Mouse (Mus musculus) heart, adult 2 months (tissue): ENCODE measurements around the gene Opa3. TPM values are rescaled to one million over a fixed set of nuclear protein-coding genes. Genes with fewer than 3 reads are reported as not detected.

ENCODE experiments used
- DNase-seq, 2 experiments: peaks; one replicate each; pipeline ENCODE4 v3.0.0; 2021
- H3K27ac ChIP-seq: fragments of 200-600 bp; 2 replicates; pipeline ENCODE4 v1.8.1; 2022
- H3K27me3 ChIP-seq: fragments of 200-500 bp; 2 replicates; pipeline ENCODE4 v1.6.1; 2012; ENCODE audit warnings: mild to moderate bottlenecking, low read length, inconsistent platforms, mixed read lengths; ENCODE audit not compliant: control insufficient read depth, insufficient read depth
- H3K36me3 ChIP-seq: fragments of 200-500 bp; 2 replicates; pipeline ENCODE4 v1.6.1; 2012; ENCODE audit warnings: low read length, inconsistent platforms; ENCODE audit not compliant: control insufficient read depth, insufficient read depth
- H3K4me1 ChIP-seq: fragments of 200-500 bp; 2 replicates; pipeline ENCODE4 v1.6.1; 2011; ENCODE audit warnings: low read length; ENCODE audit not compliant: control insufficient read depth, insufficient read depth
- H3K4me3 ChIP-seq: fragments of 200-600 bp; 2 replicates; pipeline ENCODE4 v1.8.1; 2022
- H3K79me2 ChIP-seq: fragments of 200-500 bp; replicated peaks from 2 replicates; pipeline ENCODE4 v1.6.1; 2012; ENCODE audit warnings: mild to moderate bottlenecking, inconsistent platforms, low read length, moderate library complexity, mixed read lengths; ENCODE audit not compliant: control insufficient read depth, insufficient read depth
- H3K9ac ChIP-seq: fragments of 200-500 bp; 2 replicates; pipeline ENCODE4 v1.6.1; 2012; ENCODE audit warnings: low read depth, mild to moderate bottlenecking, control low read depth, inconsistent platforms, low read length, mixed read lengths
- CTCF ChIP-seq: fragments of 200-600 bp; IDR thresholded peaks from 2 replicates; pipeline ENCODE4 v1.8.1; 2022; ENCODE audit warnings: antibody characterized with exemption, mild to moderate bottlenecking, moderate library complexity
- EP300 ChIP-seq: fragments of 200-500 bp; IDR thresholded peaks from 2 replicates; pipeline ENCODE4 v1.6.1; 2011; ENCODE audit warnings: low read depth, low read length, control low read depth; ENCODE audit not compliant: insufficient read depth
- POLR2A ChIP-seq: fragments of 200-500 bp; IDR thresholded peaks from 2 replicates; pipeline ENCODE4 v1.6.1; 2011; ENCODE audit warnings: mild to moderate bottlenecking, low read depth, low read length, control low read depth; ENCODE audit not compliant: insufficient read depth
- WGBS: fragments of 180-500 bp; shearing (Covaris S2); methylation state at CpG from one replicate; pipeline ENCODE4 v1.1.7; 2018; 5-methylcytosine and 5-hydroxymethylcytosine counted together
- intact Hi-C: fragments of 180-260 bp; cut with DNase I; formaldehyde crosslinking; loops from one replicate; pipeline ENCODE4 v1.15.1; 2025
- polyA plus RNA-seq: library from polyadenylated mRNA; depleted of rRNA; stranded (reverse); fragments of >200 nt; gene quantifications from 2 replicates; pipeline ENCODE4 v1.2.3, GENCODE M21; 2012
- total RNA-seq, 2 experiments: library from RNA; stranded (reverse); gene quantifications; 2 replicates each; pipeline ENCODE4 v1.2.3; 2021

The Opa3 gene
- total and polyA plus RNA-seq, 3 experiments = 59.9 to 66.0 (median 64.6) TPM

DNA sequence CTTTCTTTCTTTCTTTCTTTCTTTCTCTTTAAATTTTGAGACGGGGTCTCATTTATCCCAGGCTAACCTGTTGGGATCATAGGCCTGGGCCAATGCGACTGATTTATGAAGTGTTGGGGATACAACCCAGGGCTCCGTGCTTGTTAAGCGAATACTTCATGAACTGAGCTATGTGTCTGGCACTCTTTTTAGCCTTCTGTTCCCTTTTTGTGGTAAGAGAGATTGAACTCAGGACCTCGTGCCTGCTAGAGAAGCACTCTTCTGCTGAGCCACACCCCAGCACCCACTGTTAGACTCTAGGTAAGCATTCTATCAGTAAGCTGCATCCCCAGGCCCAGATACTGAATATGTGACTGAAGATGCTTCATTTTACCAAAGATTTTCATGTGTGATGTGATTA lies 10.6 kb upstream of the Opa3 start:
- H3K4me1 ChIP-seq = peaks cover 6% of the 10 kb centered on the region
- intact Hi-C loops = no loop called here

GRCm38 (mm10) chr7:19217944-19218343 lies 10.2 kb upstream of the Opa3 start:
- no peak overlapping the region for H3K9ac ChIP-seq
- no peak for DNase-seq
- no peaks in the 10 kb centered on the region; the same call in none of the 2 replicates for H3K79me2 ChIP-seq
- peaks cover 6% of the 10 kb centered on the region for H3K36me3 ChIP-seq
- H3K27ac ChIP-seq = no peak overlapping the region; the same call in 1 of the 2 replicates
- H3K4me3 ChIP-seq = no peak overlapping the region
- peaks cover 6% of the 10 kb centered on the region for H3K4me1 ChIP-seq
- 0% methylated on average over 2 of the region's 3 CpGs for WGBS
- intact Hi-C loops = no loop called here
- TF ChIP-seq CTCF (no peak), EP300 (no peak), POLR2A (no peak)
- no peaks in the 10 kb centered on the region for H3K27me3 ChIP-seq

More for the DNA sequence above, 10.6 kb upstream of the Opa3 start:
- Histone ChIP-seq H3K36me3 (peaks cover 6% of the 10 kb centered on the region), H3K27me3 (no peaks in the 10 kb centered on the region; the same call in 1 of the 2 replicates), H3K4me3 (no peak overlapping the region), H3K79me2 (no peaks in the 10 kb centered on the region; the same call in none of the 2 replicates), H3K27ac (no peak overlapping the region), H3K9ac (no peak overlapping the region)
- WGBS = 56% methylated on average over 5 of the region's 5 CpGs
- no peak for DNase-seq
- TF ChIP-seq EP300 (no peak), CTCF (no peak), POLR2A (no peak)

GRCm38 (mm10) chr7:19220061-19220460 lies 8.1 kb upstream of the Opa3 start:
- no peak for TF ChIP-seq CTCF
- no peak for TF ChIP-seq POLR2A
- no peak for TF ChIP-seq EP300
- intact Hi-C loops = no loop called here
- H3K4me3 ChIP-seq = no peak overlapping the region
- WGBS = 75% methylated on average over 3 of the region's 3 CpGs
- peaks cover 6% of the 10 kb centered on the region for H3K36me3 ChIP-seq
- no peaks in the 10 kb centered on the region for H3K27me3 ChIP-seq
- DNase-seq = no peak
- H3K79me2 ChIP-seq = no peaks in the 10 kb centered on the region; the same call in none of the 2 replicates
- H3K27ac ChIP-seq = no peak overlapping the region
- peaks cover 6% of the 10 kb centered on the region for H3K4me1 ChIP-seq
- no peak overlapping the region for H3K9ac ChIP-seq

- no peak for DNase-seq
- Histone ChIP-seq H3K27me3 (no peaks in the 10 kb centered on the region), H3K9ac (no peak overlapping the region), H3K36me3 (peaks cover 3% of the 10 kb centered on the region; the same call in 1 of the 2 replicates), H3K27ac (no peak overlapping the region), H3K4me1 (peaks cover 10% of the 10 kb centered on the region), H3K4me3 (no peak overlapping the region), H3K79me2 (no peaks in the 10 kb centered on the region; the same call in none of the 2 replicates)
- 90% methylated on average over 16 of the region's 16 CpGs for WGBS
- TF ChIP-seq EP300 (no peak), CTCF (no peak), POLR2A (no peak)
- intact Hi-C loops = no loop called here
These were observed 5.9 kb upstream of the Opa3 start for GRCm38 (mm10) chr7:19222189-19222588.

GRCm38 (mm10) chr7:19222875-19223274 lies 5.3 kb upstream of the Opa3 start:
- H3K27ac ChIP-seq = no peak overlapping the region
- H3K4me1 ChIP-seq = peaks cover 9% of the 10 kb centered on the region
- TF ChIP-seq CTCF = no peak
- no peak for TF ChIP-seq EP300
- no peak for TF ChIP-seq POLR2A
- H3K27me3 ChIP-seq = no peaks in the 10 kb centered on the region
- no peaks in the 10 kb centered on the region; the same call in 1 of the 2 replicates for H3K36me3 ChIP-seq
- H3K4me3 ChIP-seq = no peak overlapping the region
- WGBS = 81% methylated on average over 14 of the region's 14 CpGs
- DNase-seq = no peak
- no peaks in the 10 kb centered on the region; the same call in none of the 2 replicates for H3K79me2 ChIP-seq
- intact Hi-C loops = no loop called here
- no peak overlapping the region for H3K9ac ChIP-seq

DNA sequence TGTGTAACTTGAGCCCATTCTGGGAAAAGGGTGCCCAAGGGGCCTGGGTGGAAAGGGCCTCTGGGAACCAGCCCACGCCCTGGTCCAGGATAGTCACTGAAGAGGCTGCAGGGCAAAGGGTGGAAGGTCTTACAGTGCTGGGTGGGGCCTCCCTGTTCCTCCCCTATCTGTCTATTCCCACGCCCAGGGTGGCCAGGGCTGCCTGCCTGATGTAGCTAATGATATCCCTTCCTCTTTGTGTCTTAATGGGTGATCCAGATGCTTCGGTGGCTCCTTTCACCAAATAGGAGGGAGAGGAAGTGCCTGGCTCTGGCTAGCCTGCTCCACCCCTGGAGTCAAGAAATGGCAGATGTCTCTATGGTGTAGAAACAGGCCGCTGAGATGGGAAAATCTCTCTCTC lies 3.2 kb upstream of the Opa3 start:
- 65% methylated on average over 4 of the region's 4 CpGs for WGBS
- peak overlapping the region; percentile 54 for H3K27ac ChIP-seq

More for the DNA sequence above, 3.2 kb upstream of the Opa3 start:
- H3K9ac ChIP-seq = no peak overlapping the region
- H3K4me1 ChIP-seq = peaks cover 7% of the 10 kb centered on the region; the same call in 1 of the 2 replicates
- H3K79me2 ChIP-seq = no peaks in the 10 kb centered on the region; the same call in none of the 2 replicates
- no peaks in the 10 kb centered on the region for H3K27me3 ChIP-seq
- no peak overlapping the region for H3K4me3 ChIP-seq
- DNase-seq = peak; percentile 35 to 41
- H3K36me3 ChIP-seq = no peaks in the 10 kb centered on the region; the same call in 1 of the 2 replicates
- intact Hi-C loops = loop anchor here (1.0 to 5.0 kb wide), 3 partner anchors 11 to 137 kb away; partner anchors contain the start of gene Ercc1
- TF ChIP-seq EP300 = 0 out of 2 replicates have a peak, but pooled peaks have one; percentile 54
- no peak for TF ChIP-seq POLR2A
